Mouse (Mus musculus): ENCODE data around the gene Fam76a. TPM values are rescaled to one million over a fixed set of nuclear protein-coding genes. Genes with fewer than 3 reads are reported as not detected.
A peak's percentile ranks its signal among the peaks of the same experiment; 100 is the strongest.

Gene Fam76a
- total and polyA plus RNA-seq, 3 experiments, result 10.3 to 11.5 (median 10.8) TPM

- TF ChIP-seq IRF4 (IDR thresholded peaks at IDR 0.05; ENCODE audit: low read depth, low read length) (no peak), ZMIZ1 (IDR thresholded peaks at IDR 0.05; ENCODE audit: low read depth, low read length) (peak; percentile 92; the same call in 1 of the 2 replicates), ZNF384 (IDR thresholded peaks at IDR 0.05; ENCODE audit: low read depth, low read length) (0 out of 2 replicates have a peak, but pooled peaks have one; percentile 23), CHD1 (IDR thresholded peaks at IDR 0.05; ENCODE audit: low read depth, low read length) (no peak), MAFK (IDR thresholded peaks at IDR 0.05; ENCODE audit: insufficient replicate concordance, low read length) (no peak)
Observed at GRCm38 (mm10) chr4:132884064-132884843, 38.1 kb downstream of the Fam76a start, which contains the start of gene Stx12 (continued).

GRCm38 (mm10) chr4:132883561-132884063 is 38.7 kb downstream of the Fam76a start:
- peak; percentile 35 for DNase-seq (ENCODE audit: extremely low read depth)

GRCm38 (mm10) chr4:132874363-132875097 is 47.8 kb downstream of the Fam76a start:
- no peak overlapping the region for H3K4me2 ChIP-seq (ENCODE audit: insufficient read depth, low read depth, poor library complexity, severe bottlenecking)
- peaks cover 0 to 2% of the 10 kb centered on the region in 2 experiments; a peak in 1 of 4 replicates for H3K4me1 ChIP-seq (ENCODE audit: control insufficient read depth in 1 of 2, insufficient read depth in 2 of 2)
- in situ Hi-C loops (cut with MboI; ENCODE audit: low pct_ligation_motif_present, low pct_unique_long_range_greater_than_20kb, low sequenced_read_pairs), result no loop called here
- H3K36me3 ChIP-seq (replicated peaks in 1 of 2; ENCODE audit: control insufficient read depth in 1 of 2, insufficient read depth in 1 of 2, low read length in 1 of 2), result peaks cover 23 to 71% of the 10 kb centered on the region in 2 experiments
- no peak overlapping the region for H3K9ac ChIP-seq (ENCODE audit: insufficient read depth, low read depth)
- no peaks in the 10 kb centered on the region for H3K9me3 ChIP-seq (replicated peaks; ENCODE audit: low read length)
- no peak for DNase-seq (ENCODE audit: extremely low read depth)
- TF ChIP-seq ZC3H11A (IDR thresholded peaks at IDR 0.05; ENCODE audit: low read depth, low read length), result no peak
- TF ChIP-seq E2F4 (IDR thresholded peaks at IDR 0.05; ENCODE audit: insufficient replicate concordance, low read depth, low read length), result no peak
- TF ChIP-seq KAT2A (IDR thresholded peaks at IDR 0.05; ENCODE audit: insufficient replicate concordance, low read length), result no peak
- TF ChIP-seq ZMIZ1 (IDR thresholded peaks at IDR 0.05; ENCODE audit: low read depth, low read length), result no peak
- TF ChIP-seq USF2 (conservative IDR thresholded peaks at IDR 0.05; ENCODE audit: low read depth, low read length), result no peak
- no peak for TF ChIP-seq NELFE (IDR thresholded peaks at IDR 0.05; ENCODE audit: low read depth, low read length)
- no peak for TF ChIP-seq EP300 (IDR thresholded peaks at IDR 0.05; ENCODE audit: low read length)
- TF ChIP-seq UBTF (IDR thresholded peaks at IDR 0.05; ENCODE audit: low read depth, low read length), result no peak
- no peak for TF ChIP-seq TBP (conservative IDR thresholded peaks at IDR 0.05; ENCODE audit: low read depth, low read length)
- no peak for TF ChIP-seq RCOR1 (conservative IDR thresholded peaks at IDR 0.05; ENCODE audit: low read depth, low read length)
- TF ChIP-seq MAX (IDR thresholded peaks at IDR 0.05; ENCODE audit: low read length), result no peak
- no peak for TF ChIP-seq ZNF384 (IDR thresholded peaks at IDR 0.05; ENCODE audit: low read depth, low read length)
- no peak for TF ChIP-seq MAFK (IDR thresholded peaks at IDR 0.05; ENCODE audit: insufficient replicate concordance, low read length)
- TF ChIP-seq MAZ (IDR thresholded peaks at IDR 0.05; ENCODE audit: low read depth, low read length), result no peak
- TF ChIP-seq IRF4 (IDR thresholded peaks at IDR 0.05; ENCODE audit: low read depth, low read length), result no peak
- TF ChIP-seq NRF1 (IDR thresholded peaks at IDR 0.05; ENCODE audit: low read depth, low read length), result no peak
- no peak for TF ChIP-seq TCF12 (IDR thresholded peaks at IDR 0.05; ENCODE audit: low read depth, low read length)
- TF ChIP-seq CHD1 (IDR thresholded peaks at IDR 0.05; ENCODE audit: low read depth, low read length), result no peak
- H3K4me3 ChIP-seq (replicated peaks in 1 of 3; ENCODE audit: low read depth in 2 of 3, low read length in 2 of 3, poor library complexity in 1 of 3), result no peak overlapping the region
- peaks cover 10% of the 10 kb centered on the region for H3K79me2 ChIP-seq (replicated peaks; ENCODE audit: control insufficient read depth, extremely low read depth, insufficient read depth, poor library complexity, severe bottlenecking)
- dilution Hi-C loops (cut with MboI; ENCODE audit: extremely low pct_ligation_motif_present, extremely low pct_unique_long_range_greater_than_20kb, low sequenced_read_pairs), result no loop called here
- no peaks in the 10 kb centered on the region for H3K27me3 ChIP-seq (replicated peaks)
- H3K27ac ChIP-seq (ENCODE audit: insufficient read depth, low read depth), result no peak overlapping the region

More at GRCm38 (mm10) chr4:132883561-132884063, 38.7 kb downstream of the Fam76a start:
- Histone ChIP-seq H3K4me1 (ENCODE audit: control insufficient read depth in 1 of 2, insufficient read depth in 2 of 2) (peaks cover 15 to 34% of the 10 kb centered on the region in 2 experiments), H3K4me3 (replicated peaks in 1 of 3; ENCODE audit: low read depth in 2 of 3, low read length in 2 of 3, poor library complexity in 1 of 3) (peak overlapping the region; percentile 80 to 93 (median 90)), H3K9me3 (replicated peaks; ENCODE audit: low read length) (no peaks in the 10 kb centered on the region), H3K79me2 (replicated peaks; ENCODE audit: control insufficient read depth, extremely low read depth, insufficient read depth, poor library complexity, severe bottlenecking) (peaks cover 13% of the 10 kb centered on the region), H3K27ac (ENCODE audit: insufficient read depth, low read depth) (peak overlapping the region; percentile 34), H3K27me3 (replicated peaks) (no peaks in the 10 kb centered on the region), H3K36me3 (replicated peaks in 1 of 2; ENCODE audit: control insufficient read depth in 1 of 2, insufficient read depth in 1 of 2, low read length in 1 of 2) (peaks cover 14 to 22% of the 10 kb centered on the region in 2 experiments), H3K4me2 (ENCODE audit: insufficient read depth, low read depth, poor library complexity, severe bottlenecking) (peak overlapping the region; percentile 74), H3K9ac (ENCODE audit: insufficient read depth, low read depth) (peak overlapping the region; percentile 72)
- TF ChIP-seq ZNF384 (IDR thresholded peaks at IDR 0.05; ENCODE audit: low read depth, low read length) (no peak), UBTF (IDR thresholded peaks at IDR 0.05; ENCODE audit: low read depth, low read length) (no peak), SIN3A (IDR thresholded peaks at IDR 0.05; ENCODE audit: low read length) (peak; percentile 49; the same call in 1 of the 2 replicates), IRF4 (IDR thresholded peaks at IDR 0.05; ENCODE audit: low read depth, low read length) (no peak), ELF1 (IDR thresholded peaks at IDR 0.05; ENCODE audit: low read depth, low read length) (0 out of 2 replicates have a peak, but pooled peaks have one; percentile 12), MAX (IDR thresholded peaks at IDR 0.05; ENCODE audit: low read length) (0 out of 2 replicates have a peak, but pooled peaks have one; percentile 35), EP300 (IDR thresholded peaks at IDR 0.05; ENCODE audit: low read length) (peak; percentile 19; the same call in 1 of the 2 replicates), SMC3 (IDR thresholded peaks at IDR 0.05; ENCODE audit: low read depth, low read length) (no peak), GABPA (IDR thresholded peaks at IDR 0.05; ENCODE audit: insufficient replicate concordance, low read depth, low read length) (no peak)
- in situ Hi-C loops (cut with MboI; ENCODE audit: low pct_ligation_motif_present, low pct_unique_long_range_greater_than_20kb, low sequenced_read_pairs), result no loop called here
- dilution Hi-C loops (cut with MboI; ENCODE audit: extremely low pct_ligation_motif_present, extremely low pct_unique_long_range_greater_than_20kb, low sequenced_read_pairs), result no loop called here

Data from CH12.LX (cell line).